Mouse (Mus musculus): ENCODE data around the gene Itga9. TPM values are rescaled to one million over a fixed set of nuclear protein-coding genes. Genes with fewer than 3 reads are reported as not detected.

The Itga9 gene
- polyA plus RNA-seq, 1 experiment from 2014 or later, result 27.9 TPM

- ChIA-PET POLR2A (no interaction called here), CTCF (no interaction called here)
- DNase-seq (ENCODE audit: low read depth, low spot score), result no peak
- in situ Hi-C loops (cut with MboI; ENCODE audit: low pct_unique_long_range_greater_than_20kb), result no loop called here
- no peaks in the 10 kb centered on the region for H3K27me3 ChIP-seq
- ATAC-seq, result no peak
- no peak for TF ChIP-seq CTCF (IDR thresholded peaks at IDR 0.05)
These were observed 116.4 kb downstream of the Itga9 start for GRCm38 (mm10) chr9:118722789-118723325.

DNA sequence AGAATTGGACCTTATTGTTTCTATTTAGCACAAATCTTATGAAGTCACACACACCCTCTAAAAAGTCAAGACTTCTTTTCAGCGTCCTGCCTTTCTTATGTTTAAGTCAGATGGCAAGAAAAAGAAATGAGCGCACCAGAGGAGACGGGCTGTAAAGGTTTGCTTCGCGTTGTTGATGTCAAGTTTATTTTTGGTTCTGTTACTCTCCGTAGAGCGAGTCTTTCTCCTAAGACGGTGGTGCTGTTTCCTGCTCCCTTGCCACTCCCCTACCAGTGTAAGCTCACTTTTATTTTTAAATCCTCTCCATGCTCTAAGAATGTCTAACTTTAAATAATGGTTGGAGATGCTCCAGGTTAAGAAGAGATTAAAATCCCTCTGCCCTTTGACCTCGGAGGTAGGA is 118.6 kb downstream of the Itga9 start:
- H3K27me3 ChIP-seq, result no peaks in the 10 kb centered on the region
- in situ Hi-C loops (cut with MboI; ENCODE audit: low pct_unique_long_range_greater_than_20kb), result no loop called here
- no peak for TF ChIP-seq CTCF (IDR thresholded peaks at IDR 0.05)
- DNase-seq (ENCODE audit: low read depth, low spot score) (no peak), ATAC-seq (no peak)
- POLR2A ChIA-PET, result no interaction called here
- CTCF ChIA-PET, result interaction anchor here (1.8 kb wide), 1 partner anchor 14 kb away, joined by 4 read pairs; no protein-coding TSS in a partner anchor

DNA sequence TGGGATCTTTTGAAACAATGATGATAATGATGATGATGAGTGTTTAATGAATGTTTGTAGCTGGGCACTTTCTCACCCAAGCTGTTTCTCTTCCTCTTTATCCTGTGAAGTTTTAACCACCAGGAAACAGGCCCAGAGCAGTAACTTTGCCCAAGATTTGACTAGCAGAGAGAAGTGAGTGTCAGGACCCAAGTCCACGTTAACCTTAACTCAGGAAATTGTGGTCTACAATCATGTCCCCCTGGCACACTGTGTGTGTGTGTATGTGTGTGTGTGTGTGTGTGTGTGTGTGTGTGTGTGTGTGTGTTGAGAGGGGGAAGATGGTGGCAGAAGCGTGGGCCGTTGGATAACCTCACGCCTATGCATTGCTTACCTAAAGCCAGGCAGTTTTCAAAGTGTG is 120.1 kb downstream of the Itga9 start:
- in situ Hi-C loops (cut with MboI; ENCODE audit: low pct_unique_long_range_greater_than_20kb), result no loop called here
- DNase-seq (ENCODE audit: low read depth, low spot score) (no peak), ATAC-seq (no peak)
- ChIA-PET POLR2A (no interaction called here), CTCF (interaction anchor here (1.8 kb wide), 1 partner anchor 13 kb away, joined by 4 read pairs; no protein-coding TSS in a partner anchor)
- TF ChIP-seq CTCF (IDR thresholded peaks at IDR 0.05), result no peak
- H3K27me3 ChIP-seq, result no peaks in the 10 kb centered on the region

- TF ChIP-seq CTCF (IDR thresholded peaks at IDR 0.05), result no peak
- ATAC-seq, result no peak
These were observed 121.8 kb downstream of the Itga9 start for GRCm38 (mm10) chr9:118728296-118728695.

DNA sequence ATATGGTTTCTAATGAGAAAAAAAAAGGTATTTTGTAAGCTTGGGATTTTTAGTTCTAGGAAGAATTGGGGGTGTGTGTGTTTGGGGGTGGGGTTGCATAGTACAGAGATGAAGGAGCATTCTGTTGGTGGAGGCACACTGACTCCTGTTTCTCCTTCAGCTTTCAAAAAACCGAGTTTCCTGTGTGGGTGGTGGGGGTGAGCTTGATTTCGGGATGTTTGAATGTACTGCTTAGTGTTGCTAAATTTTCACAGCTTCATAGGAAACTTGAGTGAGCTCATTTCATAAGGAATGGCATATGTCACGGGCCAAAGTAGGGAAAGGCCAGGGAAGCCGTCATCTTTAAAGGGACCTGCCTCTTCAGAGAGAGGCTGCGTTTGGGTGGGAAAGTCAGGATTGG is 122.5 kb downstream of the Itga9 start:
- in situ Hi-C loops (cut with MboI; ENCODE audit: low pct_unique_long_range_greater_than_20kb), result no loop called here
- no peak for TF ChIP-seq CTCF (IDR thresholded peaks at IDR 0.05)
- POLR2A ChIA-PET, result no interaction called here
- H3K27me3 ChIP-seq, result no peaks in the 10 kb centered on the region
- DNase-seq (ENCODE audit: low read depth, low spot score) (no peak), ATAC-seq (no peak)
- CTCF ChIA-PET, result interaction anchor here (0.9 kb wide), 1 partner anchor 24 kb away, joined by 3 read pairs; no protein-coding TSS in a partner anchor

More at GRCm38 (mm10) chr9:118728296-118728695, 121.8 kb downstream of the Itga9 start:
- in situ Hi-C loops (cut with MboI; ENCODE audit: low pct_unique_long_range_greater_than_20kb), result no loop called here
- CTCF ChIA-PET, result interaction anchor here (0.9 to 1.5 kb wide), 2 partner anchors 10 to 23 kb away, joined by 3 read pairs; no protein-coding TSS in a partner anchor
- POLR2A ChIA-PET, result no interaction called here
- no peaks in the 10 kb centered on the region for H3K27me3 ChIP-seq
- DNase-seq (ENCODE audit: low read depth, low spot score), result no peak

- CTCF ChIA-PET, result interaction anchor here (1.2 kb wide), 1 partner anchor 14 kb away, joined by 3 read pairs; no protein-coding TSS in a partner anchor
- TF ChIP-seq CTCF (IDR thresholded peaks at IDR 0.05), result no peak
- DNase-seq (ENCODE audit: low read depth, low spot score) (no peak), ATAC-seq (no peak)
- no peaks in the 10 kb centered on the region for H3K27me3 ChIP-seq
- POLR2A ChIA-PET, result no interaction called here
- in situ Hi-C loops (cut with MboI; ENCODE audit: low pct_unique_long_range_greater_than_20kb), result no loop called here
These were observed 123.7 kb downstream of the Itga9 start for GRCm38 (mm10) chr9:118730172-118730571.

DNA sequence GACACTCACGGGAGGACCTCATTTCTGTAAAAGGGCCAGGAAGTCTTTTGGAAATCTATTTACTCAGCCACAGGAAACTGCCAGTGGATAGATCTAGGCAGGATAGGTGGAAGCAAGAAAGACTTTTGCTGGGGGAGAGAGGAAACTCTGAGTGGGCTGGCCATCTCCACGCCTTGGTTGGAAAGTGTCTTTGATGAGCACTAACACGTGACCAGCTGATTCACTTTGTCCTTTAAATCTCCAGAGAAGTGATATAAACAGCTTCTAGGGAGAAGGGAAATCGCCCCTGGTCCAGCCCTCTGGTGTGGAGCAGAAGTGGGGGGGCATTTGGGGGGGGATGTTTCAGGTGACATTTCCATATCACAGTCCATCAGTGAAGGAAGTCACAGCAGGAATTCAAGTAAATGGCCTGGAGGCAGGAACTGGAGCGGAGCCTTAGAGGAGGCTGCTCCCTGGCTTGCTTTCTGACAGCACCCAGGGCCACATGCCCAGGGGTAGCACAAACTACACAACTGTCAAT is 124.4 kb downstream of the Itga9 start:
- ChIA-PET CTCF (interaction anchor here (1.2 kb wide), 1 partner anchor 16 kb away, joined by 3 read pairs; no protein-coding TSS in a partner anchor), POLR2A (no interaction called here)
- ATAC-seq, result no peak
- DNase-seq (ENCODE audit: low read depth, low spot score), result no peak
- TF ChIP-seq CTCF (IDR thresholded peaks at IDR 0.05), result no peak
- in situ Hi-C loops (cut with MboI; ENCODE audit: low pct_unique_long_range_greater_than_20kb), result no loop called here
- H3K27me3 ChIP-seq, result no peaks in the 10 kb centered on the region

- ChIA-PET CTCF (interaction anchor here (1.2 kb wide), 1 partner anchor 15 kb away, joined by 3 read pairs; no protein-coding TSS in a partner anchor), POLR2A (interaction anchor here (0.5 kb wide), 1 partner anchor 240 kb away, joined by 3 read pairs; no protein-coding TSS in a partner anchor)
- no peaks in the 10 kb centered on the region for H3K27me3 ChIP-seq
- no peak for DNase-seq (ENCODE audit: low read depth, low spot score)
- no peak for ATAC-seq
- no peak for TF ChIP-seq CTCF (IDR thresholded peaks at IDR 0.05)
- in situ Hi-C loops (cut with MboI; ENCODE audit: low pct_unique_long_range_greater_than_20kb), result no loop called here
These were observed 125.2 kb downstream of the Itga9 start for GRCm38 (mm10) chr9:118731650-118732049.

DNA sequence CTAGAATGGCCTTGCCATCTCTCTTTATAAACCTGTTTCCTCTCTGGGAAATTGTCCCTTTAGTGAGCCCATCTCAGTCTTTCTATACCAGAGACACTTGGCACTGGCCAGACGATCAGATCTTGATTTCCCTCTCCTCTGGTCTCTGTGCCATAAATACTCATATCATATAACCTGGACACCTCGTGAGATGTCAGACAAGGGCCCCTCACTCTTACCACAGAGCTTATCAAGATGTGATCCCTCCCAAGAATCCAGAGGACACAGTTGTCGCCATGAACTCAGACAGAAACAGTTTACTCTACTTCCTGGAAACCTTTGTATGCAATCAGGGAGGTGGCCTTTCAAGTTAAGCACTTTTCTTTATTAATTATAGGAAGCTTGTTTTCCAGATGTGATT is 127.1 kb downstream of the Itga9 start:
- ATAC-seq, result no peak
- ChIA-PET POLR2A (no interaction called here), CTCF (interaction anchor here (1.2 kb wide), 1 partner anchor 13 kb away, joined by 3 read pairs; no protein-coding TSS in a partner anchor)
- no peaks in the 10 kb centered on the region for H3K27me3 ChIP-seq
- no peak for DNase-seq (ENCODE audit: low read depth, low spot score)
- in situ Hi-C loops (cut with MboI; ENCODE audit: low pct_unique_long_range_greater_than_20kb), result no loop called here
- no peak for TF ChIP-seq CTCF (IDR thresholded peaks at IDR 0.05)

GRCm38 (mm10) chr9:118737124-118737523 is 130.6 kb downstream of the Itga9 start:
- CTCF ChIA-PET, result no interaction called here
- POLR2A ChIA-PET, result no interaction called here
- TF ChIP-seq CTCF (IDR thresholded peaks at IDR 0.05), result no peak
- ATAC-seq (no peak), DNase-seq (ENCODE audit: low read depth, low spot score) (no peak)
- in situ Hi-C loops (cut with MboI; ENCODE audit: low pct_unique_long_range_greater_than_20kb), result no loop called here
- H3K27me3 ChIP-seq, result no peaks in the 10 kb centered on the region

DNA sequence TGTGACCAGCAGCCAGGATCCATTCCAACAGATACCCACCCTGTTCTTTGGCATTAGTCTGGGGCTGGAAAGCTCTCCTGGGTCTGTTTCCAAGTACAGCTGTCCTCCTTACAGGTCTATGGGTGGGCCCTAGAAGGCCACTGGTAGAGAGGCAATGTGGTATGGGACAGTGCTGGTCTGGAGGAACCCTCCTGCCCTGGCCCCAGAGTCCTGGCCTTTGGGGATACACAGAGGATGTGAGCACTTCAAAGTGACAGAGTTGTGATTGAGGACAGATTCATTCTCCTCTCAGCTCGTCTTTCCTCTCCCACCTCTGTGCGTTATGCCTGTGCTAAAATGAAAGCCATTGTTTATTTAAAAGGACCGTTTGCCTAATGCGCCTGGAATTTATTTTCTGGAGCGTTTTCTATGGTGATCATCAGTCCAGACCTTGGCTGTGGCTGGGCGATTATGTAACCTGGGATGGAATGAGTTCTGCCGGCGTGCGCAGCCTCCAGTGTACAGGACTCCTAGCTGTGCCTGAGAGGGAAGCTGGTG is 131.2 kb downstream of the Itga9 start:
- CTCF ChIA-PET, result interaction anchor here (1.3 kb wide), 1 partner anchor 130 kb away, joined by 4 read pairs; no protein-coding TSS in a partner anchor
- in situ Hi-C loops (cut with MboI; ENCODE audit: low pct_unique_long_range_greater_than_20kb), result no loop called here

More for the DNA sequence above, 131.2 kb downstream of the Itga9 start:
- TF ChIP-seq CTCF (IDR thresholded peaks at IDR 0.05), result no peak
- DNase-seq (ENCODE audit: low read depth, low spot score), result no peak
- POLR2A ChIA-PET, result no interaction called here
- no peak for ATAC-seq
- no peaks in the 10 kb centered on the region for H3K27me3 ChIP-seq
